Mouse (Mus musculus) testis, adult 2 months (tissue): ENCODE data around the gene Cacna1d.

Experiments
- CTCF ChIP-seq: fragments of 200-500 bp; IDR thresholded peaks from 2 replicates; pipeline ENCODE4 v1.5.1; 2012; ENCODE audit warnings: low read depth, mild to moderate bottlenecking, inconsistent platforms, low read length, moderate library complexity; ENCODE audit not compliant: control insufficient read depth, insufficient read depth, insufficient replicate concordance
- POLR2A ChIP-seq: fragments of 200-500 bp; IDR thresholded peaks from 2 replicates; pipeline ENCODE4 v1.6.1; 2012; ENCODE audit warnings: low read depth, mild to moderate bottlenecking, inconsistent platforms, low read length, moderate library complexity; ENCODE audit not compliant: control insufficient read depth

DNA sequence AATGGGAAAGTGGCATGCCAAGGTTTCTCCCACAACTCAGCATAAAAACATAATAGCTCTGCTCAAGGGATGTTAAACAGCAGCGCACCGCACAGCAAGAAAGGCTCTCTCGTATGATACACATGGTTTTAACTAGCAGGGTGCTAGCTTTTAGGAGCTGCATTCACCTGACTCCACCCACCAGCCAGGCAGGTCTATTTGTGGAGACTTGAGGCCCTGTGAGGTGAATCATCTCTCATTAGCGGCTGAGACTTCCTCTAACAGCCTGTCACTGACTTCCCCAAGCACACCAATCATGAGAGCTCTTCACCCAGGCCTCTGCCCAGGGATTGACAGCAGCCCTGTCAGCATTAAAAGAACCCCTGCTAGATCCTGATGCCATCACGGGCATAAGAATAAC is 295.0 kb downstream of the Cacna1d start:
- no peak for TF ChIP-seq CTCF
- no peak for TF ChIP-seq POLR2A
